Mouse (Mus musculus) heart, postnatal 4 days (tissue): ENCODE data around the gene Agl. TPM values are rescaled to one million over a fixed set of nuclear protein-coding genes. Genes with fewer than 3 reads are reported as not detected.

Experiments
- total RNA-seq, 2 experiments: library from RNA; stranded (reverse); gene quantifications; 2 replicates each; pipeline ENCODE4 v1.2.3; 2021

Agl gene
- total RNA-seq, 2 experiments from 2014 or later, result 134 to 148 TPM

Other genes starting within 250 kb of the Agl start
- 10 to 100 TPM; 65.9 to 67.2 TPM for gene Lrrc39, start 245.2 kb downstream of the Agl start, total RNA-seq
- gene Sass6, start 213.2 kb downstream of the Agl start, total RNA-seq, result 1 to 10 TPM; 9.3 to 10.0 TPM
- 1 to 10 TPM; 7.1 to 9.0 TPM for gene Trmt13, start 193.6 kb downstream of the Agl start, total RNA-seq
- gene Mfsd14a, start 145.5 kb downstream of the Agl start, total RNA-seq, result 10 to 100 TPM; 33.5 to 33.6 TPM
- 1 to 10 TPM in 1 of 2 experiments, not detected in 1; 1.8 TPM for gene Gm43191, start 126.9 kb downstream of the Agl start, total RNA-seq
- gene Slc35a3, start 95.3 kb downstream of the Agl start, total RNA-seq, result 10 to 100 TPM; 23.7 to 25.8 TPM
- gene Frrs1, start 51.3 kb upstream of the Agl start, total RNA-seq, result 10 to 100 TPM in 1 of 2 experiments, 1 to 10 TPM in 1; 8.0 to 11.9 TPM
- gene 4930455H04Rik, start 160.1 kb upstream of the Agl start, total RNA-seq, result under 1 TPM in 1 of 2 experiments, not detected in 1; 0.32 TPM
- 10 to 100 TPM; 61.6 to 66.2 TPM for gene Palmd, start 160.8 kb upstream of the Agl start, total RNA-seq